Comparison of ENCODE assay signal across 13 mouse cellular contexts in the genomic region with DNA sequence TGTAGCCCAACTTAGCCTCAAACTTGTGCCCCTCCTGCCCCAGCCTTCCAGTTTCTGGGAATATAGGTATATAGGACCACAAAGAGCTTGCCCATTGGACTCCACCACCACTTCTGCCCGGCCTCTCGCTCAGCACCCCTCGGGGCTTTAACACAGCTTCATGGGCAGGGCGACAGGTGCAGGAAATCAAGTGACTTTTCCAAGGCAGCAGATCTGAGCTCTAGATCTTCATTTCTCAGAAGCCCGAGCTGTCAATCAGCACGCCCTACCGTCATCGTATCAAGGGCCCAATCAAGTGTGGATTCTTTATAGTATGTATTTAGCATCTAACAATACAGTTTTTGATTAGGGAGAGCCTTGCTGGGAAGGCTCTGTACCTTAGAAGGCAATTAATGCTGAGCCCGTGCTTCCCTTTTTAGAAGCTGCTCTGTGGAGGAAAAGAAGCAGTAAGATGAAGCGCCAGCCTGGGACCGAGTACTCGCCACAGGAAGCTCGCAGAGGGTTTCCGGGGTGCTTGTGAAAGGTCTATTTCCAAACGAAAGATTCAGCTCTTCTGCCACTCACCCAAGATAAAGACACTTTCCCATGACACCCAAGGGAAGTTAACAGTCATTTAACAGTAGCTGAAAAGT. TPM values are rescaled to one million over a fixed set of nuclear protein-coding genes. Genes with fewer than 3 reads are reported as not detected.
DNase-seq lines count a peak whose midpoint lies in the region; ATAC-seq and TF ChIP-seq lines count a peak whose summit lies in the region.
"Had no signal": no experiment of that assay in that cellular context is flagged by ENCODE, and none has a peak within 500 bp of the region (broad histone marks: within the 10 kb centered on the region; RNA-seq: fewer than 3 reads in every experiment).

No protein-coding gene starts in this region.

- peak overlapping the region; percentile 3; the same call in 1 of the 2 replicates for H3K4me3 ChIP-seq in spleen, adult 2 months (ENCODE audit: extremely low read depth, insufficient read depth, insufficient read length)
- H3K4me3 ChIP-seq in forebrain, embryonic 16.5 days (replicated peaks; ENCODE audit: low read length), result no peak overlapping the region
- H3K4me3 ChIP-seq: hindbrain, embryonic 12.5 days; liver, embryonic 13.5 days; midbrain, embryonic 10.5 days had no signal

- H3K4me1 ChIP-seq in spleen, adult 2 months (ENCODE audit: control insufficient read depth, insufficient read depth, insufficient read length), result peaks cover 6% of the 10 kb centered on the region; the same call in 1 of the 2 replicates
- H3K4me1 ChIP-seq in forebrain, embryonic 16.5 days (replicated peaks; ENCODE audit: control insufficient read depth, insufficient read depth, low read length), result no peaks in the 10 kb centered on the region
- H3K4me1 ChIP-seq: hindbrain, embryonic 12.5 days; liver, embryonic 13.5 days; midbrain, embryonic 10.5 days had no signal

- H3K27me3 ChIP-seq in spleen, adult 2 months (ENCODE audit: control insufficient read depth, insufficient read depth, low read length), result no peaks in the 10 kb centered on the region
- no peaks in the 10 kb centered on the region for H3K27me3 ChIP-seq in forebrain, embryonic 16.5 days (replicated peaks; ENCODE audit: control insufficient read depth, insufficient read depth, low read length)
- H3K27me3 ChIP-seq: CH12.LX; hindbrain, embryonic 12.5 days; liver, embryonic 13.5 days had no signal

- no peak overlapping the region for H3K9ac ChIP-seq in forebrain, embryonic 16.5 days (replicated peaks; ENCODE audit: low read depth, low read length)
- H3K9ac ChIP-seq: hindbrain, embryonic 12.5 days; liver, embryonic 13.5 days had no signal

- no peak for TF ChIP-seq POLR2A in spleen, adult 2 months (IDR thresholded peaks at IDR 0.05; ENCODE audit: low read depth, low read length)

- no peak overlapping the region for H3K4me2 ChIP-seq in forebrain, embryonic 16.5 days (ENCODE audit: low read length)
- H3K4me2 ChIP-seq: hindbrain, embryonic 12.5 days; liver, embryonic 13.5 days had no signal

- ATAC-seq in forebrain, embryonic 16.5 days, result no peak

- 0 out of 2 replicates have a peak overlapping the region, but pooled peaks have one; percentile 19 for H3K27ac ChIP-seq in spleen, adult 2 months (ENCODE audit: insufficient read depth, low read length)
- H3K27ac ChIP-seq in forebrain, embryonic 16.5 days (ENCODE audit: low read length), result no peak overlapping the region
- H3K27ac ChIP-seq: hindbrain, embryonic 12.5 days; liver, embryonic 13.5 days; midbrain, embryonic 10.5 days had no signal

- WGBS in spleen, adult 2 months, result 12% methylated on average over 15 of the region's 15 CpGs
- 57% methylated on average over 15 of the region's 15 CpGs for WGBS in forebrain, embryonic 16.5 days

- no peak for TF ChIP-seq CTCF in spleen, adult 2 months (IDR thresholded peaks at IDR 0.05; ENCODE audit: extremely low read depth, insufficient read depth, insufficient read length, insufficient replicate concordance)

- peak; percentile 66 for DNase-seq in heart, adult 11 months
- no peak for DNase-seq in heart, postnatal 25 days (ENCODE audit: low spot score)
- DNase-seq in spleen, adult 2 months (ENCODE audit: low read depth in 1 of 2, low spot score in 2 of 2), result no peak
- no peak for DNase-seq in spleen, postnatal 10 days (ENCODE audit: low spot score in 2 of 2)
- peak; percentile 19 to 43 for DNase-seq in left cerebral cortex, postnatal 25 days (ENCODE audit: low spot score in 2 of 2)
- DNase-seq in thymus, postnatal 4 days, result peak; percentile 63
- no peak for DNase-seq in kidney, adult 18-20 months
- DNase-seq: kidney, postnatal 4 days; liver, embryonic 13.5 days had no signal

- H3K36me3 ChIP-seq in spleen, adult 2 months (ENCODE audit: control insufficient read depth, insufficient read depth, low read length), result no peaks in the 10 kb centered on the region
- no peaks in the 10 kb centered on the region for H3K36me3 ChIP-seq in forebrain, embryonic 16.5 days (ENCODE audit: control insufficient read depth, insufficient read depth)
- H3K36me3 ChIP-seq: hindbrain, embryonic 12.5 days; liver, embryonic 13.5 days; midbrain, embryonic 10.5 days had no signal

- intact Hi-C loops in heart, postnatal 25 days (cut with DNase I), result no loop called here
- intact Hi-C loops in left cerebral cortex, postnatal 25 days (cut with DNase I), result no loop called here

- no peaks in the 10 kb centered on the region for H3K9me3 ChIP-seq in forebrain, embryonic 16.5 days (ENCODE audit: control insufficient read depth, low read length)
- H3K9me3 ChIP-seq: hindbrain, embryonic 12.5 days; liver, embryonic 13.5 days; midbrain, embryonic 10.5 days had no signal

RNA-seq across cellular contexts. Expression of a gene that starts 56.9 kb away (rescaled TPM):
- total RNA-seq in heart, postnatal 25 days (2021), result 1 to 10 TPM; 5.3 to 5.6 TPM
- 2.1 and 2.2 TPM in 2 replicates for polyA plus RNA-seq in spleen, adult 2 months (2012; rRNA removed)
- 10 to 100 TPM; 17.8 to 18.9 TPM for total RNA-seq in left cerebral cortex, postnatal 25 days (2021)
- polyA plus RNA-seq in forebrain, embryonic 16.5 days (2015; fragmentation: Nextera tagmentation; extraction: Ambion mirVana), result 6.9 and 7.3 TPM in 2 replicates

Comparison
In these comparisons a context has a peak if more than half of its experiments do, and no peak if none do; other contexts are left out.
1. DNase-seq: peak in heart, adult 11 months (single experiment), left cerebral cortex, postnatal 25 days (2 of 2) and thymus, postnatal 4 days (single experiment); none in heart, postnatal 25 days (single experiment), spleen, adult 2 months (0 of 2), spleen, postnatal 10 days (0 of 2) and kidney, adult 18-20 months (single experiment).